In the genomic region with DNA sequence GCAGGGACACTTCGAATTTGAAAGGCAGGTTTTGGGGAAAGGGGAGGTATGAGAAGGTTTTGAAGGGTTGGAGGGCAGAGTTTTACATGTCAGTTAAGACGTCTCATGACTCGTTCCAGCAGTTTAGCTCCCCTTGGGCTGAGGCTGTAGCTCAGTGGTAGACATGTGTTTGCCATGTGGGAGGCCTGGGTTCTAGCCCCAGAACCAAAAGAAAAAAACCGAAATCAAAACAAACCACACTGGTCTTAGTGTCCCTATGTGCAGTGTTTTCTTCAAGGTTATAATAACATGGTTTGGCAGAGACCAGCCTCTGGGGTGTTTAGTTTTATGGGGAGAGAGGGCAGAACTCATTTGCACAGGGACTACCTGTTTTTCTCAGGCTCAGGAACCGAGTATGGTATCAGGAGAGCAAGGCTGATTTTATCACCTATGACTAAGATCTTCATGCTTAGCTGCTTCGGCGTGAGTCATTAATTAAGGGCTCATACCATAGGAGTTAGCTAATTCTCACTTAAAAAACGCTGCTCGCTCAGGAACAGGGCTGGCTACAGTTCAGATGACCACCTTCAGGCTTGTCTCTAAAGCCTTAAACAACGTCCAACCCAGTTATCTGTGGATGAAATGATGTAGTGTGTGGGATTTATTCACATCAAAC, we compare ENCODE assay signal across 15 mouse cellular contexts. TPM values are rescaled to one million over a fixed set of nuclear protein-coding genes. Genes with fewer than 3 reads are reported as not detected.
DNase-seq lines count a peak whose midpoint lies in the region; ATAC-seq and TF ChIP-seq lines count a peak whose summit lies in the region.
"Had no signal": no experiment of that assay in that cellular context is flagged by ENCODE, and none has a peak within 500 bp of the region (broad histone marks: within the 10 kb centered on the region; RNA-seq: fewer than 3 reads in every experiment).

No protein-coding gene starts in this region.

- DNase-seq in adrenal gland, postnatal 10 days, result peak; percentile 16
- no peak for DNase-seq in adrenal gland, postnatal 25 days
- peak; percentile 14 for DNase-seq in urinary bladder, postnatal 14 days (ENCODE audit: low spot score)
- no peak for DNase-seq in urinary bladder, postnatal 4 days (ENCODE audit: low spot score in 2 of 2)
- DNase-seq in stomach, postnatal 0 days (ENCODE audit: low spot score), result no peak
- DNase-seq in thymus, adult 18-20 months, result no peak
- no peak for DNase-seq in lung, adult 18-20 months
- DNase-seq: adrenal gland, postnatal 14 days; B cell, adult 2 months; cerebellum, adult 8-10 months had no signal

- no peak for TF ChIP-seq EP300 in stomach, postnatal 0 days (optimal IDR thresholded peaks at IDR 0.05)

- peak; percentile 72 for ATAC-seq in kidney, embryonic 16.5 days (ENCODE audit: low FRiP score, low TSS enrichment)
- peak; percentile 51 for ATAC-seq in stomach, postnatal 0 days (ENCODE audit: low FRiP score, low TSS enrichment)
- ATAC-seq: hindbrain, embryonic 16.5 days had no signal

- 14% methylated on average over 10 of the region's 10 CpGs for WGBS in kidney, embryonic 16.5 days
- 44% methylated on average over 10 of the region's 10 CpGs for WGBS in stomach, postnatal 0 days

- 0 out of 2 replicates have a peak, but pooled peaks cover 4% of the 10 kb centered on the region for H3K27me3 ChIP-seq in kidney, embryonic 16.5 days (ENCODE audit: insufficient read depth, low read length)
- H3K27me3 ChIP-seq in stomach, postnatal 0 days (ENCODE audit: control insufficient read depth, insufficient read depth, low read length), result no peaks in the 10 kb centered on the region
- H3K27me3 ChIP-seq: heart, embryonic 15.5 days had no signal

- peak overlapping the region; percentile 47 for H3K27ac ChIP-seq in kidney, embryonic 16.5 days (ENCODE audit: low read length)
- peak overlapping the region; percentile 76 for H3K27ac ChIP-seq in stomach, postnatal 0 days (replicated peaks)
- H3K27ac ChIP-seq: heart, embryonic 15.5 days; liver, embryonic 14.5 days had no signal

- H3K9me3 ChIP-seq in kidney, embryonic 16.5 days (ENCODE audit: low read length), result no peaks in the 10 kb centered on the region
- H3K9me3 ChIP-seq in stomach, postnatal 0 days (ENCODE audit: control insufficient read depth, low read length), result no peaks in the 10 kb centered on the region
- H3K9me3 ChIP-seq: heart, embryonic 15.5 days had no signal

- H3K9ac ChIP-seq in kidney, embryonic 16.5 days (replicated peaks; ENCODE audit: low read length), result 0 out of 2 replicates have a peak overlapping the region, but pooled peaks have one; percentile 31
- H3K9ac ChIP-seq in stomach, postnatal 0 days (ENCODE audit: low read length), result peak overlapping the region; percentile 13; the same call in 1 of the 2 replicates
- H3K9ac ChIP-seq: heart, embryonic 15.5 days; liver, embryonic 14.5 days had no signal

- peaks cover 56% of the 10 kb centered on the region for H3K4me1 ChIP-seq in kidney, embryonic 16.5 days (ENCODE audit: insufficient read depth, low read length)
- H3K4me1 ChIP-seq in stomach, postnatal 0 days (replicated peaks; ENCODE audit: control insufficient read depth, insufficient read depth), result no peaks in the 10 kb centered on the region; the same call in 1 of the 2 replicates

- H3K4me2 ChIP-seq in kidney, embryonic 16.5 days (replicated peaks; ENCODE audit: low read depth, low read length), result peak overlapping the region; percentile 29
- peak overlapping the region; percentile 31 for H3K4me2 ChIP-seq in stomach, postnatal 0 days (replicated peaks; ENCODE audit: low read depth)
- H3K4me2 ChIP-seq: heart, embryonic 15.5 days had no signal

- no peak for TF ChIP-seq CTCF in stomach, postnatal 0 days (IDR thresholded peaks at IDR 0.05; ENCODE audit: low read depth)

- no peak overlapping the region for H3K4me3 ChIP-seq in kidney, embryonic 16.5 days (ENCODE audit: low read length)
- no peak overlapping the region for H3K4me3 ChIP-seq in stomach, postnatal 0 days (ENCODE audit: low read depth, low read length)
- H3K4me3 ChIP-seq: erythroblast, embryonic 14.5 days; heart, embryonic 15.5 days had no signal

- H3K36me3 ChIP-seq in kidney, embryonic 16.5 days (ENCODE audit: insufficient read depth, low read length), result no peaks in the 10 kb centered on the region
- no peaks in the 10 kb centered on the region for H3K36me3 ChIP-seq in stomach, postnatal 0 days (ENCODE audit: control insufficient read depth, insufficient read depth, low read length)
- H3K36me3 ChIP-seq: heart, embryonic 15.5 days had no signal

RNA-seq across cellular contexts. Expression of a gene that starts 8.9 kb away (rescaled TPM):
- 10 to 100 TPM; 46.8 to 78.3 TPM for total RNA-seq in adrenal gland, postnatal 10 days (2021)
- total RNA-seq in adrenal gland, postnatal 25 days (2021), result 47.9 and 67.7 TPM in 2 replicates
- 58.7 and 61.9 TPM in 2 replicates for polyA plus RNA-seq in kidney, embryonic 16.5 days (2015; fragmentation: Nextera tagmentation; extraction: Ambion mirVana)
- 13.7 and 16.1 TPM in 2 replicates for polyA plus RNA-seq in stomach, postnatal 0 days (2015; fragmentation: Nextera tagmentation; extraction: Ambion mirVana)
- polyA plus RNA-seq: erythroblast, embryonic 14.5 days had no signal

Comparison
In these comparisons a context has a peak if more than half of its experiments do, and no peak if none do; other contexts are left out.
1. DNase-seq: peak in adrenal gland, postnatal 10 days (single experiment) and urinary bladder, postnatal 14 days (single experiment); none in adrenal gland, postnatal 25 days (single experiment), urinary bladder, postnatal 4 days (0 of 2), stomach, postnatal 0 days (single experiment), thymus, adult 18-20 months (0 of 2) and lung, adult 18-20 months (0 of 2).